Mouse (Mus musculus) MN1 (cell line): ENCODE measurements around the gene B3galt4.
A peak's percentile ranks its signal among the peaks of the same experiment; 100 is the strongest.

Experiments used
- DNase-seq: peaks from one replicate; pipeline ENCODE4 v3.0.0-alpha.2; 2016; ENCODE audit warnings: low spot score

B3galt4 gene

GRCm38 (mm10) chr17:33920282-33921097 lies 30.8 kb downstream of the B3galt4 start:
- DNase-seq = peak; percentile 90

GRCm38 (mm10) chr17:33919351-33920281 lies 31.7 kb downstream of the B3galt4 start:
- peak; percentile 93 for DNase-seq

- DNase-seq = peak; percentile 45
These were observed 32.7 kb downstream of the B3galt4 start for GRCm38 (mm10) chr17:33918293-33919203.

- DNase-seq = no peak
These were observed 33.5 kb downstream of the B3galt4 start for GRCm38 (mm10) chr17:33917656-33918292.

- no peak for DNase-seq
These were observed 34.2 kb downstream of the B3galt4 start for GRCm38 (mm10) chr17:33916847-33917655.

GRCm38 (mm10) chr17:33916294-33916693 lies 35.0 kb downstream of the B3galt4 start:
- DNase-seq = peak; percentile 38

GRCm38 (mm10) chr17:33915671-33916250 lies 35.5 kb downstream of the B3galt4 start, which contains the start of the genes Tapbp and Zbtb22:
Gene Tapbp, plus strand, starts transcription at chr17:33915899.
Gene Zbtb22, plus strand, starts transcription at chr17:33915904.
- DNase-seq = peak; percentile 99

- no peak for DNase-seq
These were observed 36.3 kb downstream of the B3galt4 start for GRCm38 (mm10) chr17:33914969-33915391.

- no peak for DNase-seq
These were observed 37.4 kb downstream of the B3galt4 start for GRCm38 (mm10) chr17:33913905-33914304.

- DNase-seq = no peak
These were observed 38.0 kb downstream of the B3galt4 start for GRCm38 (mm10) chr17:33913264-33913663.

GRCm38 (mm10) chr17:33911813-33912414 lies 39.4 kb downstream of the B3galt4 start:
- no peak for DNase-seq

GRCm38 (mm10) chr17:33911052-33911812 lies 40.1 kb downstream of the B3galt4 start:
- DNase-seq = no peak

GRCm38 (mm10) chr17:33910346-33911051 lies 40.8 kb downstream of the B3galt4 start:
- DNase-seq = peak; percentile 53

- peak; percentile 65 for DNase-seq
These were observed 41.4 kb downstream of the B3galt4 start for GRCm38 (mm10) chr17:33909869-33910250.

GRCm38 (mm10) chr17:33909077-33909868 lies 42.0 kb downstream of the B3galt4 start, which contains the start of gene Daxx:
Gene Daxx, plus strand, starts transcription at chr17:33909414.
- peak; percentile 99 for DNase-seq

- peak; percentile 72 for DNase-seq
These were observed 42.8 kb downstream of the B3galt4 start for GRCm38 (mm10) chr17:33908331-33909076.
